Mouse (Mus musculus) kidney, embryonic 14.5 days (tissue): ENCODE results near the gene Mrps6. TPM values are rescaled to one million over a fixed set of nuclear protein-coding genes. Genes with fewer than 3 reads are reported as not detected.

Experiments
- ATAC-seq: fragments of 200-750 bp; cut with Nextera tagmentation; 2 replicates; pipeline ENCODE4 v1.8.0; 2017; ENCODE audit warnings: moderate number of reproducible peaks, mild to moderate bottlenecking, moderate TSS enrichment, moderate library complexity; ENCODE audit not compliant: low FRiP score, low TSS enrichment
- H3K27ac ChIP-seq: fragments of 300-500 bp; sonication (generic); 2 replicates; pipeline ENCODE4 v1.5.1; 2014; ENCODE audit warnings: low read depth, mild to moderate bottlenecking, low read length, moderate library complexity, mixed read lengths
- H3K27me3 ChIP-seq: fragments of 300-500 bp; sonication (generic); 2 replicates; pipeline ENCODE4 v1.6.1; 2014; ENCODE audit warnings: mild to moderate bottlenecking, low read length; ENCODE audit not compliant: control insufficient read depth, insufficient read depth
- H3K36me3 ChIP-seq: fragments of 300-500 bp; sonication (generic); 2 replicates; pipeline ENCODE4 v1.6.1; 2014; ENCODE audit warnings: low read length, mixed read lengths; ENCODE audit not compliant: control insufficient read depth, insufficient read depth
- H3K4me1 ChIP-seq: fragments of 300-500 bp; sonication (generic); 2 replicates; pipeline ENCODE4 v1.6.1; 2014; ENCODE audit warnings: low read length, mixed read lengths; ENCODE audit not compliant: control insufficient read depth, insufficient read depth
- H3K4me2 ChIP-seq: fragments of 300-500 bp; sonication (generic); replicated peaks from 2 replicates; pipeline ENCODE4 v1.6.1; 2014; ENCODE audit warnings: low read depth, mild to moderate bottlenecking, low read length
- H3K4me3 ChIP-seq: fragments of 300-500 bp; sonication (generic); 2 replicates; pipeline ENCODE4 v1.5.1; 2014; ENCODE audit warnings: mild to moderate bottlenecking, low read length
- H3K9ac ChIP-seq: fragments of 300-500 bp; sonication (generic); 2 replicates; pipeline ENCODE4 v1.6.1; 2014; ENCODE audit warnings: low read depth, mild to moderate bottlenecking, low read length, moderate library complexity
- H3K9me3 ChIP-seq: fragments of 300-500 bp; sonication (generic); 2 replicates; pipeline ENCODE4 v1.6.1; 2016; ENCODE audit warnings: low read length; ENCODE audit not compliant: control insufficient read depth
- WGBS: fragments of 180-500 bp; shearing (Covaris S2); extraction: QIAGEN DNeasy Blood & Tissue Kit; methylation state at CpG from one replicate; pipeline ENCODE4 v1.1.7; 2014; 5-methylcytosine and 5-hydroxymethylcytosine counted together
- polyA plus RNA-seq: library from polyadenylated mRNA; unstranded; fragments of >200 nt; fragmentation: Nextera tagmentation; extraction: Ambion mirVana; gene quantifications from 2 replicates; pipeline ENCODE4 v1.2.1, GENCODE M21; 2014

Gene Mrps6
- polyA plus RNA-seq, 1 experiment from 2014 or later = 168 TPM

DNA sequence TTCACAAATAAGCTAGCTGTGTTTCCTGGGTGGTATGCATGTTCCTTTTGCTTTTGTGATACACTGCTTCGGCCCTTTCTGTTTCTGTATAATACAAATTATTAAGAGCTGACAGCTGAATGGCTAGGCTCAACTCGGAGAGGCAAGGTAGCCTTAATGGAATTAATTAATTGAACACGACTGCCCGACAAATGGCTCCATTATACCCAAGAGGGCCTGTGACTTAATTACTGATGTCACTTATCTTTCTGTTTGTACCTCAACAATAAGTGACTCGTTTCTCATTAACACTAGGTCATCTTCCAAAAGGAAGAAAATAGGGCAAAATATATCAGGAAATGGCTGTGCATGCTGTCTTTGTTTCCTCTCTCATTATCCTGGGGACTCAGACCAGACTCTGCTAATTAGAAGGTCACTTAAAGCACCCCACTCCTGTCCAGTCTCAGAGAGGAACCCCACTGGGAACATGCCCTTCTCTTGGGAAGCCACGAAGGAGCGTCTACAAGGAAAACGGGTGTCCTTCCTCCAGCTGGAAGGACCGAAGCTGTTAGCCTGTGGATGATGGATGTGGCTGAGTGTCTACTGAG is 84.4 kb downstream of the Mrps6 start:
- no peak overlapping the region for H3K4me2 ChIP-seq
- 0 out of 2 replicates have a peak, but pooled peaks cover 4% of the 10 kb centered on the region for H3K4me1 ChIP-seq
- H3K9ac ChIP-seq = no peak overlapping the region
- no peak overlapping the region for H3K4me3 ChIP-seq
- WGBS = 77% methylated on average over 9 of the region's 9 CpGs
- no peak for ATAC-seq
- H3K9me3 ChIP-seq = no peaks in the 10 kb centered on the region
- H3K27ac ChIP-seq = no peak overlapping the region
- H3K36me3 ChIP-seq = no peaks in the 10 kb centered on the region
- H3K27me3 ChIP-seq = no peaks in the 10 kb centered on the region

DNA sequence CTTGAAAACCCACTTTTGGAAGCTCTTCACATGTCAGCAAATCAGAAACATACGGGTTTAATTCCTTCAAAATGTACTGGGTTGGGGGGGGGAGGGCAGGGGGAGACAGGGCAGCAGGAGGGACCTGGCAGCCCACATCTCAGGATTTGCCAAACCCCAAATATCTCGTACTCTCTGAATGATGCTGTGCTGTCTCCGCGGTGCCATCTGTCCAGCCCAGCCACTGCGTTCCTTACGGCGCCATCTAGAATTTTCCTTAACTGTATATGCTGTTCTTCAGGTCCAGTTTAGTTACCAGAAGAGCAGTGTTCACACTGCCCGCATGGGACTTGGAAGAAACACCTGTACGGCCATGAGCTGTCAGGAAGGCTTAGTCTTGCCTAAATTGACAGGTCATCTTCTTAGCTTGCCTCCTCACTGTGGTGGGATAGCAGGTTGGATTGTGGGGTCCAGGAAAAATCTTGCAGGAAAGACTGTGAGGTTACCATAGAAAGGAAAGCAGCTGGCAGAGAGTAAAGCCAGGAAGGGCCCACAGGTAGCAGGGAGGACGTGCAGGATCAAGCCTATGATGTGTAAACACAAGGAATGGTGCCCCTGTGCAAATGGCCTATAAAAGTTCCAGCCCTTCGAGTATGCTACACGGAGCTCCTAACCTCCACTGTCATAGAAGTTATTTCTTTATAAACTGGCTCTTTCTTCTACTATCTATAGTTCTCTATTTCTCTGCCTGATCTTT is 89.7 kb downstream of the Mrps6 start:
- ATAC-seq = no peak
- Histone ChIP-seq H3K9ac (no peak overlapping the region), H3K36me3 (no peaks in the 10 kb centered on the region), H3K4me2 (no peak overlapping the region), H3K4me3 (no peak overlapping the region), H3K27me3 (no peaks in the 10 kb centered on the region), H3K4me1 (no peaks in the 10 kb centered on the region), H3K27ac (no peak overlapping the region), H3K9me3 (no peaks in the 10 kb centered on the region)
- WGBS = 89% methylated on average over 12 of the region's 12 CpGs

DNA sequence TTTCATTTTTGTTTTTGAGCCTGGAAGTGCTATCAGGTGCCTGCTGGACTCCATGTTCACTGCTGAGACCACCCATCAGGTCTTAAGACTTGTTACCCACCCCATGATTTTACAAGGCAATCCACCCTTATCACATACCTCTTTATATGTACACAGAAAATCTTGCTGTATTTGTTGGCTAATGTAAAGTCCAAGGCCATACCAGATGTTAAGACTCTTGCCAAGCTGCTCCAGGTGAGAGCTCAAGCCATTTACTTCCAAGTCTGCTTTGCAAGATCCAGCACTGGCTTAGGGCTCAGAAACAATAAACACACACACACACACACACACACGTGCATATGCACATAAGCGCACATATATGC is 90.3 kb downstream of the Mrps6 start:
- H3K4me1 ChIP-seq = no peaks in the 10 kb centered on the region
- no peak overlapping the region for H3K4me2 ChIP-seq
- no peak for ATAC-seq
- H3K4me3 ChIP-seq = no peak overlapping the region
- H3K27me3 ChIP-seq = no peaks in the 10 kb centered on the region
- no peak overlapping the region for H3K27ac ChIP-seq
- H3K9ac ChIP-seq = no peak overlapping the region
- WGBS = 88% methylated on average over 2 of the region's 2 CpGs
- H3K36me3 ChIP-seq = no peaks in the 10 kb centered on the region
- H3K9me3 ChIP-seq = no peaks in the 10 kb centered on the region

DNA sequence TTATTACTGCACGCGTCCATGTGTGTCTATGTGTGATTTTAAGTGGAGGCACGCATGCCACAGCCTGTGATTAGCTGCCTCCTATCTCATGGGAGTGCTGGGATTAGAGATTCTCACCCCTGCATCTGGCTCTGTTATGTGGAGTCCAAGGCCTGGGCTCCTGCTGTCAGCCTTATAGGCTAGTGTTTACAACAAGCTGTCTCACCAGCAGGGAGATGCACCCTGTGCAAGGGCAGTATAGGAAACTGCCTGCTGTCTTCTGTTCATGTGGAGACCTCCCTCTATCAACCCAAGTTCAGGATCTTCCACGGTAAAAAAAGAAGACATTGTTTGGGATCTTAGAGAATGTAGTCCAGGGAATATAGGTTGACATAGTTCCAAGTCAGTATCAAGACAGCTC is 92.9 kb downstream of the Mrps6 start:
- Histone ChIP-seq H3K27ac (no peak overlapping the region), H3K9me3 (no peaks in the 10 kb centered on the region), H3K27me3 (no peaks in the 10 kb centered on the region), H3K9ac (no peak overlapping the region), H3K4me2 (no peak overlapping the region), H3K4me3 (no peak overlapping the region), H3K4me1 (no peaks in the 10 kb centered on the region), H3K36me3 (no peaks in the 10 kb centered on the region)
- WGBS = 71% methylated on average over 4 of the region's 4 CpGs
- ATAC-seq = no peak

DNA sequence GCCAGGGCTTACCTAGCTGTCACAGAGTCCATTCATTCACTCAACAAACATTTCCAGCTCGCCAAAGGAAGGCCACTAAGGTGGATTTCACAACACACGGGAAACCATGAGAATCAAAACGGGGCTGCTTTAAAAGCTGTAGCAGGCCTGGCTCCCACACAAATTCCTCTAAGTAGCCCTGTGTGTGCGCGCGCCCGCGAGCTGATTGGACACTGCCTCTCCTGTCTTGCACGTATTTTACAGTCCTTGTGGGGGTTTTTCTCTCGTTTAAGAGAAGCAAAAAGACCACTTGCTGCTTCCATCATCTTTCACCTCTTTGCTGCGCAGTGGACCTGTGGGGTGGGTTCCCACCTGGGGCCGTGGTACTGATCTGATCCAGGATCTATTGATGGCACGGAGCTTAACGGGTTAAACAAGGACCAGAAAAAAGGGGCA is 100.0 kb downstream of the Mrps6 start:
- 2% methylated on average over 14 of the region's 14 CpGs for WGBS
- Histone ChIP-seq H3K9ac (peak overlapping the region; percentile 60), H3K4me3 (peak overlapping the region; percentile 46), H3K4me1 (peaks cover 6% of the 10 kb centered on the region), H3K27me3 (no peaks in the 10 kb centered on the region), H3K36me3 (no peaks in the 10 kb centered on the region), H3K27ac (peak overlapping the region; percentile 48; the same call in 1 of the 2 replicates), H3K4me2 (peak overlapping the region; percentile 95), H3K9me3 (no peaks in the 10 kb centered on the region)
- ATAC-seq = peak; percentile 68

DNA sequence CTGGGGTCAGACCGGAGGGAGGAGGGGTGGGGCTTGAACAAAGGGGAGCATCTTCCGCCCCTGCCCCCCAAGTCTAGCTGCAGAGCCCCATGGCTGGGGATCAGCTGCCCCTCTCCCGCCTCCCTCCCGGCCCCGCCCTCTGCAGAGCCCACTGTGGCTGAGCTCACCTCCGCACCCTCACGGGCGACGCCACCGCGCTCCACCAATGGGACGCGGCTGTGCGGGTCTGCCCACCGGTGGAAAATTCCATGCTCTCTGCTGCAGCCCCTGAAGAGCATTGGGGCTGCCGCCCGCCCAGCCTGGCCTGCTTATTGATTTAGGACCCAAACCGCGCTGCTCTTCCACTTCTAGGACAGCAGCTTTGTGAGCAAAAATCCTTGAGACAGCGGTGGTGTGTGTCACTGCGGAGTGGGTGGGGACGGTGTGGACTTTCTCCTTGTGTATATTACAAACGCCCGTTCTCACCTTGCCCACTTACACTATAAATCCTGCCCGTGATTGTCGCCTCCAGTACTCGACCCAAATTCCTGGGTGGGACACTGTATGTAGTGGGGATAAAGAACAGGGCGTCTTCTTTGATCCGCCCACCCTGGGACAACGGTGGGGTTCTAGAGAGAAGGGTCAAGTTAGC is 100.5 kb downstream of the Mrps6 start:
- WGBS = 2% methylated on average over 29 of the region's 30 CpGs
- peak overlapping the region; percentile 48 for H3K27ac ChIP-seq

DNA sequence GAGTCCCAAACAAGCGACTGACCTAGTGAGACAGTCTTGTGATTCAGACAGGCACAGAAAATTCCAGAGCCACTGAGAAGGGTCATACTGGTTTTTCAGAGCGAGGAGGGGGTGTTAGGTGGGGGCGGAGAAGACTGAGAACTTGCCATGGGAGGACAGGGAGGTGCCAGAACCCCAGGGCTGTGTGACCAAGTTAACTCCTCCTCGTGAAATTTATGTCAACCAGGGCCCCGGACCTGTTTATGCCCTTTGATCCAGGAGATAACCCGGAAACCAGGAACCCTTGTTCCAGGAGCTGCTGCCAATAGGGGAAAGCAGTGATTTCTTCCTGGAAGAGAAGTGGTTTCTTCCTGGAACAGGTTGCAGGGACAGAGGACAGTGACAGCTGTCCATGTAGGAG is 101.0 kb downstream of the Mrps6 start:
- peak overlapping the region; percentile 46 for H3K4me3 ChIP-seq
- H3K27ac ChIP-seq = peak overlapping the region; percentile 48; the same call in 1 of the 2 replicates
- H3K9ac ChIP-seq = peak overlapping the region; percentile 60
- peak; percentile 21; the same call in 1 of the 2 replicates for ATAC-seq
- no peaks in the 10 kb centered on the region for H3K36me3 ChIP-seq
- H3K4me1 ChIP-seq = peaks cover 6% of the 10 kb centered on the region
- 8% methylated on average over 6 of the region's 6 CpGs for WGBS
- H3K4me2 ChIP-seq = peak overlapping the region; percentile 95
- H3K27me3 ChIP-seq = no peaks in the 10 kb centered on the region
- H3K9me3 ChIP-seq = no peaks in the 10 kb centered on the region

More for the DNA sequence above, 100.5 kb downstream of the Mrps6 start:
- peak; percentile 96 for ATAC-seq
- H3K9me3 ChIP-seq = no peaks in the 10 kb centered on the region
- peak overlapping the region; percentile 95 for H3K4me2 ChIP-seq
- no peaks in the 10 kb centered on the region for H3K36me3 ChIP-seq
- peak overlapping the region; percentile 46 for H3K4me3 ChIP-seq
- peaks cover 6% of the 10 kb centered on the region for H3K4me1 ChIP-seq
- H3K9ac ChIP-seq = peak overlapping the region; percentile 60
- no peaks in the 10 kb centered on the region for H3K27me3 ChIP-seq
